Mouse (Mus musculus): ENCODE data around the gene Il2ra. TPM values are rescaled to one million over a fixed set of nuclear protein-coding genes. Genes with fewer than 3 reads are reported as not detected.

Il2ra gene
- polyA plus RNA-seq, 1 experiment = 0.28 TPM

GRCm38 (mm10) chr2:11616846-11617245 is 25.8 kb upstream of the Il2ra start:
- H3K27ac ChIP-seq (ENCODE audit: insufficient read depth, low read length) = no peak overlapping the region
- no peaks in the 10 kb centered on the region for H3K27me3 ChIP-seq (ENCODE audit: control insufficient read depth, insufficient read depth, low read length)
- no peak overlapping the region for H3K4me3 ChIP-seq (replicated peaks; ENCODE audit: insufficient read depth, low read depth, low read length)
- 90% methylated on average over 9 of the region's 9 CpGs for WGBS
- no peak for DNase-seq
- TF ChIP-seq POLR2A (IDR thresholded peaks at IDR 0.05; ENCODE audit: borderline replicate concordance, insufficient read depth, low read length) (no peak), CTCF (IDR thresholded peaks at IDR 0.05; ENCODE audit: borderline replicate concordance, insufficient read depth, low read depth, low read length) (no peak)
- H3K4me1 ChIP-seq (ENCODE audit: control insufficient read depth, insufficient read depth, low read length) = no peaks in the 10 kb centered on the region

- DNase-seq = no peak
These were observed 23.0 kb upstream of the Il2ra start for GRCm38 (mm10) chr2:11619598-11619997.

GRCm38 (mm10) chr2:11623173-11623572 is 19.4 kb upstream of the Il2ra start:
- H3K27ac ChIP-seq (ENCODE audit: insufficient read depth, low read length) = no peak overlapping the region
- no peaks in the 10 kb centered on the region for H3K4me1 ChIP-seq (ENCODE audit: control insufficient read depth, insufficient read depth, low read length)
- DNase-seq = no peak
- TF ChIP-seq POLR2A (IDR thresholded peaks at IDR 0.05; ENCODE audit: borderline replicate concordance, insufficient read depth, low read length) (no peak), CTCF (IDR thresholded peaks at IDR 0.05; ENCODE audit: borderline replicate concordance, insufficient read depth, low read depth, low read length) (no peak)
- H3K4me3 ChIP-seq (replicated peaks; ENCODE audit: insufficient read depth, low read depth, low read length) = no peak overlapping the region
- 80% methylated on average over 8 of the region's 8 CpGs for WGBS
- H3K27me3 ChIP-seq (ENCODE audit: control insufficient read depth, insufficient read depth, low read length) = no peaks in the 10 kb centered on the region

More at GRCm38 (mm10) chr2:11619598-11619997, 23.0 kb upstream of the Il2ra start:
- TF ChIP-seq CTCF (IDR thresholded peaks at IDR 0.05; ENCODE audit: borderline replicate concordance, insufficient read depth, low read depth, low read length) = no peak
- TF ChIP-seq POLR2A (IDR thresholded peaks at IDR 0.05; ENCODE audit: borderline replicate concordance, insufficient read depth, low read length) = no peak
- no peaks in the 10 kb centered on the region for H3K4me1 ChIP-seq (ENCODE audit: control insufficient read depth, insufficient read depth, low read length)
- H3K27me3 ChIP-seq (ENCODE audit: control insufficient read depth, insufficient read depth, low read length) = no peaks in the 10 kb centered on the region
- WGBS = 77% methylated on average over 2 of the region's 2 CpGs
- H3K4me3 ChIP-seq (replicated peaks; ENCODE audit: insufficient read depth, low read depth, low read length) = no peak overlapping the region
- no peak overlapping the region for H3K27ac ChIP-seq (ENCODE audit: insufficient read depth, low read length)

GRCm38 (mm10) chr2:11623726-11624125 is 18.9 kb upstream of the Il2ra start:
- no peak overlapping the region for H3K27ac ChIP-seq (ENCODE audit: insufficient read depth, low read length)
- no peaks in the 10 kb centered on the region for H3K27me3 ChIP-seq (ENCODE audit: control insufficient read depth, insufficient read depth, low read length)
- 82% methylated on average over 2 of the region's 2 CpGs for WGBS
- no peaks in the 10 kb centered on the region for H3K4me1 ChIP-seq (ENCODE audit: control insufficient read depth, insufficient read depth, low read length)
- H3K4me3 ChIP-seq (replicated peaks; ENCODE audit: insufficient read depth, low read depth, low read length) = no peak overlapping the region
- DNase-seq = no peak
- no peak for TF ChIP-seq POLR2A (IDR thresholded peaks at IDR 0.05; ENCODE audit: borderline replicate concordance, insufficient read depth, low read length)
- no peak for TF ChIP-seq CTCF (IDR thresholded peaks at IDR 0.05; ENCODE audit: borderline replicate concordance, insufficient read depth, low read depth, low read length)

- Histone ChIP-seq H3K4me3 (replicated peaks; ENCODE audit: insufficient read depth, low read depth, low read length) (no peak within 1 kb of the TSS), H3K27ac (ENCODE audit: insufficient read depth, low read length) (no peak within 1 kb of the TSS), H3K4me1 (ENCODE audit: control insufficient read depth, insufficient read depth, low read length) (no peaks in the 10 kb centered on the region), H3K27me3 (ENCODE audit: control insufficient read depth, insufficient read depth, low read length) (no peaks in the 10 kb centered on the region)
- no peak for DNase-seq
- 95% methylated on average over 5 of the region's 5 CpGs for WGBS
- no peak for TF ChIP-seq CTCF (IDR thresholded peaks at IDR 0.05; ENCODE audit: borderline replicate concordance, insufficient read depth, low read depth, low read length)
- no peak for TF ChIP-seq POLR2A (IDR thresholded peaks at IDR 0.05; ENCODE audit: borderline replicate concordance, insufficient read depth, low read length)
These were observed 16.7 kb upstream of the Il2ra start, which contains the start of gene Gm17490 for GRCm38 (mm10) chr2:11625890-11626289. Gene Gm17490, minus strand, starts transcription at chr2:11626264.

GRCm38 (mm10) chr2:11635035-11635434 is 7.6 kb upstream of the Il2ra start:
- 88% methylated on average over 6 of the region's 6 CpGs for WGBS
- TF ChIP-seq CTCF (IDR thresholded peaks at IDR 0.05; ENCODE audit: borderline replicate concordance, insufficient read depth, low read depth, low read length) = no peak
- TF ChIP-seq POLR2A (IDR thresholded peaks at IDR 0.05; ENCODE audit: borderline replicate concordance, insufficient read depth, low read length) = no peak
- H3K4me1 ChIP-seq (ENCODE audit: control insufficient read depth, insufficient read depth, low read length) = no peaks in the 10 kb centered on the region
- no peak overlapping the region for H3K27ac ChIP-seq (ENCODE audit: insufficient read depth, low read length)
- no peak overlapping the region for H3K4me3 ChIP-seq (replicated peaks; ENCODE audit: insufficient read depth, low read depth, low read length)
- H3K27me3 ChIP-seq (ENCODE audit: control insufficient read depth, insufficient read depth, low read length) = no peaks in the 10 kb centered on the region
- DNase-seq = no peak

- H3K27me3 ChIP-seq (ENCODE audit: control insufficient read depth, insufficient read depth, low read length) = no peaks in the 10 kb centered on the region
- no peak for DNase-seq
- no peaks in the 10 kb centered on the region for H3K4me1 ChIP-seq (ENCODE audit: control insufficient read depth, insufficient read depth, low read length)
- WGBS = 96% methylated on average over 5 of the region's 5 CpGs
- no peak overlapping the region for H3K27ac ChIP-seq (ENCODE audit: insufficient read depth, low read length)
- no peak overlapping the region for H3K4me3 ChIP-seq (replicated peaks; ENCODE audit: insufficient read depth, low read depth, low read length)
- TF ChIP-seq POLR2A (IDR thresholded peaks at IDR 0.05; ENCODE audit: borderline replicate concordance, insufficient read depth, low read length) (no peak), CTCF (IDR thresholded peaks at IDR 0.05; ENCODE audit: borderline replicate concordance, insufficient read depth, low read depth, low read length) (no peak)
These were observed 7.0 kb upstream of the Il2ra start for GRCm38 (mm10) chr2:11635471-11636137.

- whole genome bisulfite sequencing = 74% methylated on average over 3 of the region's 3 CpGs
- Histone ChIP-seq H3K4me1 (ENCODE audit: control insufficient read depth, insufficient read depth, low read length) (no peaks in the 10 kb centered on the region), H3K27ac (ENCODE audit: insufficient read depth, low read length) (no peak overlapping the region), H3K27me3 (ENCODE audit: control insufficient read depth, insufficient read depth, low read length) (no peaks in the 10 kb centered on the region), H3K4me3 (replicated peaks; ENCODE audit: insufficient read depth, low read depth, low read length) (no peak overlapping the region)
- TF ChIP-seq POLR2A (IDR thresholded peaks at IDR 0.05; ENCODE audit: borderline replicate concordance, insufficient read depth, low read length) = no peak
- no peak for TF ChIP-seq CTCF (IDR thresholded peaks at IDR 0.05; ENCODE audit: borderline replicate concordance, insufficient read depth, low read depth, low read length)
- no peak for DNase-seq
These were observed 6.5 kb upstream of the Il2ra start for GRCm38 (mm10) chr2:11636138-11636480.
